Mouse (Mus musculus) layer of hippocampus, adult 18-20 months (tissue): ENCODE results near the gene Klf16. TPM values are rescaled to one million over a fixed set of nuclear protein-coding genes. Genes with fewer than 3 reads are reported as not detected.
"Not testable (repeated sequence)": the region's sequence is repeated elsewhere in the genome, so short reads cannot be mapped to it uniquely, and the experiment has no call there.

Source experiments
- DNase-seq, 2 experiments: peaks; one replicate each; pipeline ENCODE4 v3.0.0; 2022; ENCODE audit warnings: low spot score in 2 of 2
- total RNA-seq, 2 experiments: library from RNA; stranded (reverse); gene quantifications; 2 replicates each; pipeline ENCODE4 v1.2.3; 2021

The Klf16 gene
- total RNA-seq, 2 experiments from 2014 or later = 57.3 to 62.1 TPM

- no peak for DNase-seq
Observed at GRCm38 (mm10) chr10:80606737-80607350, 29.7 kb upstream of the Klf16 start.

- DNase-seq = no peak
Observed at GRCm38 (mm10) chr10:80606306-80606705, 29.2 kb upstream of the Klf16 start.

DNA sequence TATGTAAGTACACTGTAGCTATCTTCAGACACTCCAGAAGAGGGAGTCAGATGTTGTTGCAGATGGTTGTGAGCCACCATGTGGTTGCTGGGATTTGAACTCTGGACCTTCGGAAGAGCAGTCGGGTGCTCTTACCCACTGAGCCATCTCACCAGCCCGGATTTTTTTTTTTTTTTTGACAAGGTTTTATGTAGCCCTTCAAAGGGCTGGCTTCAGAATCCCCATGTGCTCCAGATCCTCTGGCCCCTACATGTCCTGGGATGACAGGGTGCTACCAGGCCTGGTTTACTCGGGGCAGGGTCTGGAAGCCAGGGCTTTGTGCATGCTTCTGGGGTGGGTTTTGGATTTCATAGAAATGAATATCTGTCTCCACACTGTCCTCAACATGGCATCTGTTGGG lies 28.6 kb upstream of the Klf16 start, which contains the start of gene Gm49322:
Gene Gm49322, plus strand, starts transcription at position 301 of the 400 bp plus-strand sequence.
- DNase-seq = not testable (repeated sequence)

GRCm38 (mm10) chr10:80604988-80605387 lies 27.9 kb upstream of the Klf16 start:
- DNase-seq = no peak

DNA sequence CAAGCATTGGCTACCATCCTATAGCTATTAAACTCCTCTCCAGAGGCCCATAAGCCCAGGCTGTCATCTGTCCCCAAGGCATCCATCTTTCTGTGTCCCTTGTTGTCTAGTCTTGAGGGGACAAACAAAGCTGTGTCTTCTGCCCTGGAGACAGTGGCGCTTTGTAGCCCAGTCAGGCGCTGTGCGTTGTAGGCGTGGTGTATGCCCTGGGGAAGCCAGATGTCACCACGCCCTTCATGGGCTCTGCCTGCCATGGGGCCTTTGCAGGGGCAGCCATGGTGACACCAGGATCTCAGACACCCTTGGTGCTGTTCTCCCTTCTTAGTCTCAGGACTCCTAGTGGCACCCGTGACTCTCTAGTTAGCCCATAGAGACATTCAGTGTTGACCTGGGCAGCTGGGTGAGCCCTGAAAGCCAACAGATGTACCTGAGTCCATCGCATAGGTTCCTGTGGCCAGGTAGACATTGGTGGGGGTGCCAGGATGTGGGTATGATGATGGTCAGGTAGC lies 26.9 kb upstream of the Klf16 start:
- peak in 1 of 2 experiments; percentile 49 for DNase-seq

DNA sequence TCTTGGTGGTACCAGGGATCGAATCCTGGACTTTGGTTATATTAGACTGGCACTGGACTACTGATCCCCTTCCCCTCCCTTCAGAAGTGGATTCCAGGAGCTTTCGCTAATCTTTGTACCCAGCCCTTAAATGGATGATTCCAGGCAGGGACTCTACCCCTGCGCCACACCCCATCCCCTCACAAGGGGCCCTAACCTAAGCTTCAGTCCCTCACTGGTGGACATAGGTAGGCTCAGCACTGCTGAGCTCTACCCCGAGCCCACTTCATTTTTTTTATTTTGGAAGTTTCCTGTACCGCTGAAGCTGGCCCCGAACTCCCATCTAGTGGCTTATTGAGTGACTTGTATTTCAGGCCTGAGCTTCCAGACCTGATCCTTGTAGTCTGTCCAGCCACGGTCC lies 26.2 kb upstream of the Klf16 start:
- no peak for DNase-seq

DNA sequence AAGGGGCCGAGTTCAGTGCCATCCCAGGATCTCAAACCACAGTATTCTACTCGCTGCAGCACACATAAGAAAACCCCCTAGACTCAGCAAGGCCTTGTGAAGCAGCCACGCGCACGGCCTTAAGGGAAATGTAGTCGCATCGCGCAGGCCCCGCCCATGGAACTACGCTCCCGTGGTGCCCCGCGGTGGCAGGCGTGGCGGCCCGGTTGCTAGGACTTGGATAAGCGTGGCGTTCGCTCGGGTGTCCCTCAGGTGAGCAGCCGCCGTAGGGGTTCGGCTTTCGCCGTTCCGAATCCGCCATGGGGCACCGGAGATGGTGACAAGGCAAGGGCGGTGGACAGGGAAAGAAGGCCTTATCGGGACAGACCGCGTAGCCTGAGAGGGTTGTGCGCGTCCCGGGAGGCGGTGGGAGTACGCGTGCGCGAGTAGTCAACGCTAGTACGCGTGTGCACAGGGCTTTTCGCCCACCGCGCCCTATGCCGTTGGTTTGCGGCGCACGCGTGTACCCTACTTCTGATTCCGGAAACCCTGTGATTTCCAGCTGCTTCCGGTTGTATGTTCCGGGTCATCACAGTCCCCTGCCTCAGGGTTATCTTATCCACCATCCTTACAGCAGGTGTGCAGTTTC lies 25.7 kb upstream of the Klf16 start, which contains the start of the genes Scamp4 and Adat3:
Gene Scamp4, plus strand, starts transcription at position 175 of the 628 bp plus-strand sequence.
Gene Adat3, plus strand, starts transcription at position 183 of the 628 bp plus-strand sequence.
- peak; percentile 95 to 98 for DNase-seq

DNA sequence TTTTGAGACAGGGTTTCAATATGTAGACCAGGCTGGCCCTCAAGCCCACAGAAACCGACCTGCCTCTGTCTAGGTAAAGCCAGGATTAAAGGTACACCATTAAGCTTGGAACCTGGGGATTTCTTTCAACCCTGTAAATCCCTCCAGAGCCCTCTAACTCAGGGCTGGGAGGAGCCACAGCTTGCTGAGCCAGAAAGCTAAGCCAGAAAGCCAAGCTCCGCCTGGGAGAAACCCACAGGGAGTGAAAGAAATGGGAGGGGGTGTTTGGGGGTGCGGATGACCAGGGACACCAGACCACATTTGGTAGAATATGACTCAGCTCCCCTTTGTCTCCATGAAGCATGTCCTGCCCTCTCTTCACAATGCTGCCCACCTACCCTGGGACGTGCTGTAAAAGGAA lies 19.2 kb upstream of the Klf16 start:
- no peak for DNase-seq

GRCm38 (mm10) chr10:80589879-80590854 lies 13.0 kb upstream of the Klf16 start, which contains the start of gene Abhd17a:
Abhd17a (minus strand) TSS chr10:80590341.
- peak; percentile 93 to 94 for DNase-seq

DNA sequence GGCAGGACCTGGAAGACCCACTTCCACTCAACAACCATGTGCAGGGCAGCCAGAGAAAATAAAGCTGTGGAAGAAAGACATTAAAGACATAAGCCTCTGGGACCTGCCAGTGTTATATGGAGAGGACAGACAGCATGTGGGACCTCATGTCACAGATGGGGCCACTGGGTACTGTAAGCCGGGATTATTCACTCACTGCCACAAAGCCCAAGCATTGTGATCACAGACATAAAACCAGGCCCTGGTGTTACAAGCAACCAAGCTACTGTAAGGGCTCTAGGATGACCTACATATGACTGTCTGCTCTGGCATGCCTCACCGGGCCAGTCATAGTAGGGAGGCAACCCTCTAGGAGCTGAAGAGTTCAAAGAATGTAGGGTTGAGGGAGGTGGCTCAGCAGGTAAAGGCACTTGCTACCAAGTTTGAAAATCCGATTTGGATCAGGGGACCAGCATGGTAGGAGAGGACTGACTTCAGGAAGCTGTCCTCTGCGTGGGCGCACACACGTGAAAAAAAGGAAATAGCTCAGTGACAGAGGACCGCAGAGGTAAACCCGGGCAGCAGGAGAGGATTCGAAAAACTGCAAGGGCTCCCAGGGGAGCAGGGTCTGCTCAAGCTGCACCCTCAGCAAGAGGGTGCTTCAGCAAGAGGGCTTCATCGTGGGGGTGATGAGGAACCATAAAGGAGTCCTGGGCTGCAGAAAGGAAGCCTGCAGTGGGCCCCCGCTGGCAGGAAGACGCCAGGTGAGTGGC lies 12.2 kb upstream of the Klf16 start:
- DNase-seq = no peak

GRCm38 (mm10) chr10:80587305-80587657 lies 10.2 kb upstream of the Klf16 start:
- no peak for DNase-seq

GRCm38 (mm10) chr10:80586407-80587304 lies 9.5 kb upstream of the Klf16 start:
- no peak for DNase-seq

DNA sequence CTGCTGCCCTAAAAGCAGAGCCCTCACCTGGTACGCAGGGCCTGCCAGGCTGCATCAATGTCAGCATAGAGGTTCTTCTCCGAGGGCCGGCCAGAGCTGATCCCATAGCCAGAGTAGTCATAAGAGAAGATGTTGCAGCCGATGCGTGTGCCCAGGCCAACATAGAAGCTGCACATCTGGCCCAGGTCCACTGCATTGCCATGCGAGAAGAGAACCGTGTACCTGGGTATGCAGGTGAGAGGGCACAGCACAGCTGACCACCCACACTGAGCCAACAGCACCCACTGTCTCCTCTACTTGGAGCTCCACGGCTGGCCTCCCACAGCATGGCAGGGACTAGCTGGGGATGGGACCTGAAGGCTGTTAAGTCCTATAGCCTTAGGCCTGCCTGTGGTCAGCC lies 8.5 kb upstream of the Klf16 start:
- DNase-seq = no peak

DNA sequence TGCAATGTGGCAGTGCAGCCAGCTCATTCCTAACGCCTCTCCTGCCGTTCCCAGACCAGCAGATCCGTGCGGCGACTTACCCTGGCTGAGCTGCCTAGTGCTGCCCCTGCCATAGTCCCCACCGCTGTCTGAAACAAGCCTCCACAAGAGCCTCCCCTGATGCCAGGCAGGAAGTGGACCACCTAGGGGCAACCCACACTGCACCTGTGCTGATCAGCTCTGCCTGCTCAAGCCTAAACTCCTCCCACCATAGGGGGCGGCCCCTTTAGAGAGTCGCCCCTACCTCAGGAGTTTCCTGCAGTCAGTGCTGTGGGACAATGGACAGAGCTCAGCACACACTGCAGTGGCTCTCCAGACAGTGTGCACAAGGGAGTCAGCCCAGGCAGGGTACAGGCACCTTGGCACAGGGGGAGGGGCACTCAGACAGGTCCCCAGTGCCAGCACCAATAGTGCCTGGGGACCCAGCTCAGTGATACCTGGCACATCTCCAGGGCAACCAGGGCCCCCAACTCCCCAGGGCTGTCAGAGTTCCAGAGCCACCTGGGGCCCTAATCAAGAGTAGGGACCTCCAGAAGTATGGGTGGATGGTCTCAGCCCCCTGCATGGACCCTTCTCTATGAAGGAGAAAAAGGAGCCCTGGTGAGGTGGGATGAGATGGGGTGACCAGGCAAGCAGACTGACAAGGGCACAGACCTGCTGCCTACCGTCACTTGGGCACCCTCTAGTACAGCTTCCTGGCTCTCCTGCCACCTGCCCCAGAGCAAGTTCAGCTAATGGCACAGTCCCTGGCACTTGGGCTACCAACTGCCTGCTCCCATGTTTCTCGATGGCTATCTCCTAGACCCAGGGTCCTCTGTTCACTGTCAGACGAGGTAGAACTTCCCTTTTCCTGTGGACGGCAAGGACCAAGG lies 7.8 kb upstream of the Klf16 start:
- no peak for DNase-seq

GRCm38 (mm10) chr10:80584045-80584488 lies 6.9 kb upstream of the Klf16 start:
- DNase-seq = no peak

DNA sequence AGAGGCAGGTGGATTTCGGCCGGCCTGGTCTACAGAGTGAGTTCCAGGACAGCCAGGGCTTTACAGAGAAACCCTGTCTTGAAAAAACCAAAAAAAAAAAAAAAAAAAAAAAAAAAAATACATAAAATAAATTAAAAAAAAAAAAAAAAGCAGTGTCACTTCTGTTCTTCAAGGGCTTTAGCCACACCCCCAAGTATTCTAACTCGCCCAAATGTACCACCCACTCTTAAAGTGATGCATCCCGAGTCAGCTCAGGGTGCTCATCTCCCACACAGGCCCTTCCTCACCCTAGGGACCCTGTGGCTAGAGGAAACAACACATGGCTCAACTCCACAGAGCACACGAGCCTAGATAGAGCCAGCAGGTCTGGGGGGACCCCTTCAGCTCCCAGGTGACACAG lies 5.9 kb upstream of the Klf16 start:
- DNase-seq = no peak

GRCm38 (mm10) chr10:80578911-80579310 lies 1.8 kb upstream of the Klf16 start:
- peak in 1 of 2 experiments; percentile 65 for DNase-seq

- DNase-seq = peak in 1 of 2 experiments; percentile 74
Observed at GRCm38 (mm10) chr10:80578131-80578750, 1.1 kb upstream of the Klf16 start.
